Mouse (Mus musculus): ENCODE measurements at regions not wholly inside any gene's neighbourhood (a gene's known extent, or its start where the extent isn't known, plus 50 kb on each side); places are given as distances from the start of the nearest gene placed in this dataset.

DNA sequence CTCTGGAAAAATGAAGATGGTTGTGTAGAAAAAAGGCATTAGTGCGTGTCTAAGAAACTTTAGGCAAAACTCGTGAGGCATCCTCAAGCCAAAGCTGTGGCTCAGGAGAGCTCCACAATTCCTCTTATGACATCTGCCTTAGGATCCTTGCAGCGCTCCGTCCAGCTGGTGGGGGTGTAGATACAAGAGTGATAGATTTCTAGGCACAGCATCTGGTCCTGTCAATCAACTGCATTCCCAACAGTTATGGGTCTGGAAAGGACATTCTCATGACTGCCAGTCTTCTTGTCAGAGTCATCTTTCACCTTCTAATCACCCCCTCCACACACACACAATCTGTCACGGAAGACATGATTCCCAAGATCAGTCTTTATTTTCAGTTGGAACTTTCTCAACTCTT lies 89.2 kb upstream of the H2al1a start:
- no peak for DNase-seq (ENCODE audit: low read depth in 1 of 2, low spot score in 2 of 2)
- H3K4me1 ChIP-seq (ENCODE audit: control insufficient read depth, insufficient read depth, insufficient read length), result no peaks in the 10 kb centered on the region
- H3K36me3 ChIP-seq (ENCODE audit: control insufficient read depth, insufficient read depth, low read length), result no peaks in the 10 kb centered on the region
- TF ChIP-seq CTCF (IDR thresholded peaks at IDR 0.05; ENCODE audit: extremely low read depth, insufficient read depth, insufficient read length, insufficient replicate concordance), result no peak
- no peak for TF ChIP-seq POLR2A (IDR thresholded peaks at IDR 0.05; ENCODE audit: low read depth, low read length)
- 83% methylated on average over 5 of the region's 5 CpGs for WGBS
- H3K27me3 ChIP-seq (ENCODE audit: control insufficient read depth, insufficient read depth, low read length), result no peaks in the 10 kb centered on the region
- H3K4me3 ChIP-seq (ENCODE audit: extremely low read depth, insufficient read depth, insufficient read length), result no peak overlapping the region
- H3K27ac ChIP-seq (ENCODE audit: insufficient read depth, low read length), result no peak overlapping the region

DNA sequence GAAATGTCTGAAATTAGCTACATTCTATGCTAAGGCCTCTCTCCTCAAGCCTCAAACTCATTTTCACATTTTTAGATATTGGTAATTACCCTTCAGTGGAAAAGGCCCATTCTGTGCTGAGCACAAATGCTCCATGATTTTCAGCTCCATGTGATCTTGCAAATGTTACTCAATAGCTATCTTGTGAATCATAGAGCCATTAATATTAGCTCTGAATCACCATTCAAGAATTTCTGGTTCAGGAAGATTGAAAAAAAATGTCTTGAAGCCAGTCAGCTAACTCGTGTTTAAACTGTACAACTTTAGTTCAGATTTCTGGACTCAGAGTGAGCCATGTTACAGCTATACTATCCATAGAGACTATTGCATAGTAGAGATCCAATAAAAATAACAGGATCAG lies 86.2 kb upstream of the H2al1a start:
- TF ChIP-seq POLR2A (IDR thresholded peaks at IDR 0.05; ENCODE audit: low read depth, low read length), result no peak
- no peak for TF ChIP-seq CTCF (IDR thresholded peaks at IDR 0.05; ENCODE audit: extremely low read depth, insufficient read depth, insufficient read length, insufficient replicate concordance)
- no peaks in the 10 kb centered on the region for H3K27me3 ChIP-seq (ENCODE audit: control insufficient read depth, insufficient read depth, low read length)
- H3K36me3 ChIP-seq (ENCODE audit: control insufficient read depth, insufficient read depth, low read length), result no peaks in the 10 kb centered on the region
- no peak overlapping the region for H3K4me3 ChIP-seq (ENCODE audit: extremely low read depth, insufficient read depth, insufficient read length)
- no peak for DNase-seq (ENCODE audit: low read depth in 1 of 2, low spot score in 2 of 2)
- WGBS, result 72% methylated on average over 1 of the region's 1 CpGs
- no peak overlapping the region for H3K27ac ChIP-seq (ENCODE audit: insufficient read depth, low read length)
- no peaks in the 10 kb centered on the region for H3K4me1 ChIP-seq (ENCODE audit: control insufficient read depth, insufficient read depth, insufficient read length)

DNA sequence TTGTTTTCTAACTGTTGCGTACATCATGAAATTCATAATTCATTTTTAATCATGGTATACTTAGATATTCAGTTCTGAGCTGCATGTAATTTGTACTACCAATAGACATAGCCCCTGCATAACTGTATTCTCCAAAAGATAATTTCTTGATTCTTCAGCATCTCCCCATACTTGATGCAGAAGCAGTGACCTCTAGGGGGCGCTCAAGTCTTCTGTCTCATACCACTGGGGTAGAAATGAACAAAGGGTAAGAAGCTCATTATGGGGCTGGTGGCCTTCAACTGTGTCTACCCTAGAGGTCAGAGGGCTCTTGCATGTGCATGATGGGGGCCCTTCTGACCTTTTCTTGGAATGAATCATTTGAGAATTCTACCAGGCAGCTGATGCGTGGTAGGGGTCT lies 85.6 kb upstream of the H2al1a start:
- no peak for TF ChIP-seq CTCF (IDR thresholded peaks at IDR 0.05; ENCODE audit: extremely low read depth, insufficient read depth, insufficient read length, insufficient replicate concordance)
- TF ChIP-seq POLR2A (IDR thresholded peaks at IDR 0.05; ENCODE audit: low read depth, low read length), result no peak

DNA sequence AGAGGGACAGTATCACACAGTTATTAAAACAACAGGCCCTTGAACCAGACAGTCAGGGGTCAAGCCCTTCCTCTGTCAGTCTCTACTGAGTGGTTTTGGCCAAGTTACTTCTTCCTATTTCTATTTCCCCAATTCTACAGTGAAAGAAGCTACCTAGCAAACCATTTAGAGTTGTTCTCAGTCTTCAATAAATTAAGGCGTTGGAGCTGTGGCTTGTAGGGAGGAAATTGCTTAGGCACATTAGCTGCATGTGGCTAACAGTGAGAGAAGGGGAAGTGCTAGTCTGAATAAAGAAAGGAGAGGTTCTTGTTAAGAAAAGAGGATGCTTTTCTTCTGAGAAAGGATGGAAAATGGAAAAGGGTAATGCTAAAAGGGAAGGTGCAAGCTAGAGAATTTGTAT lies 60.0 kb upstream of the H2al1a start:
- no peak for TF ChIP-seq CTCF (IDR thresholded peaks at IDR 0.05; ENCODE audit: extremely low read depth, insufficient read depth, insufficient read length, insufficient replicate concordance)
- TF ChIP-seq POLR2A (IDR thresholded peaks at IDR 0.05; ENCODE audit: low read depth, low read length), result no peak
- H3K4me1 ChIP-seq (ENCODE audit: control insufficient read depth, insufficient read depth, insufficient read length), result no peaks in the 10 kb centered on the region; the same call in 1 of the 2 replicates
- no peak for DNase-seq (ENCODE audit: low read depth in 1 of 2, low spot score in 2 of 2)
- no peak overlapping the region for H3K27ac ChIP-seq (ENCODE audit: insufficient read depth, low read length)
- H3K4me3 ChIP-seq (ENCODE audit: extremely low read depth, insufficient read depth, insufficient read length), result no peak overlapping the region
- H3K36me3 ChIP-seq (ENCODE audit: control insufficient read depth, insufficient read depth, low read length), result no peaks in the 10 kb centered on the region
- WGBS, result 33% methylated on average over 1 of the region's 1 CpGs
- H3K27me3 ChIP-seq (ENCODE audit: control insufficient read depth, insufficient read depth, low read length), result no peaks in the 10 kb centered on the region

More for the DNA sequence above, 85.6 kb upstream of the H2al1a start:
- no peaks in the 10 kb centered on the region for H3K27me3 ChIP-seq (ENCODE audit: control insufficient read depth, insufficient read depth, low read length)
- DNase-seq (ENCODE audit: low read depth in 1 of 2, low spot score in 2 of 2), result peak in 1 of 2 experiments; percentile 4
- H3K4me3 ChIP-seq (ENCODE audit: extremely low read depth, insufficient read depth, insufficient read length), result no peak overlapping the region
- WGBS, result 61% methylated on average over 3 of the region's 3 CpGs
- no peaks in the 10 kb centered on the region for H3K4me1 ChIP-seq (ENCODE audit: control insufficient read depth, insufficient read depth, insufficient read length)
- H3K27ac ChIP-seq (ENCODE audit: insufficient read depth, low read length), result no peak overlapping the region
- no peaks in the 10 kb centered on the region for H3K36me3 ChIP-seq (ENCODE audit: control insufficient read depth, insufficient read depth, low read length)

DNA sequence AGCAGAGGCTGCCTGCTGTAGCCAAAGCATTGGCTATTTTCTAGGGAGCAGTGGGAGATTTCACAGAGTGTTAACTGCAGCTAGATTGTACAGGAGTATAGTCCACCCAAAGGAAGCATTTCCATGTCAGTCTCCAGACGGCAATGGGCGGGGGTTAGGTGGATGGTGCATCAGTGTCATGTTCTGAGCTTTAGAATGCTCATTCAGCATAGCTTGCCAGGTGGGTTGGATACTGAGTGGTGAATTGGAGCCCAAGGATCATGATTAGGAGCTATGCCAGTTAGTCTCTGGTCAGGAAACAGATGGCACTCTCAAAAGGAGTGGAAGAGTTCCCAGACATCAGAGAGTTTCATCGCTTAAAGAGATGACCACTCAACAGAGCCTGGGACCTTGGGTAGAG lies 53.5 kb upstream of the H2al1a start:
- DNase-seq (ENCODE audit: low read depth in 1 of 2, low spot score in 2 of 2), result no peak
- no peak overlapping the region for H3K4me3 ChIP-seq (ENCODE audit: extremely low read depth, insufficient read depth, insufficient read length)
- no peaks in the 10 kb centered on the region for H3K4me1 ChIP-seq (ENCODE audit: control insufficient read depth, insufficient read depth, insufficient read length)
- no peak for TF ChIP-seq POLR2A (IDR thresholded peaks at IDR 0.05; ENCODE audit: low read depth, low read length)
- TF ChIP-seq CTCF (IDR thresholded peaks at IDR 0.05; ENCODE audit: extremely low read depth, insufficient read depth, insufficient read length, insufficient replicate concordance), result no peak
- WGBS, result 80% methylated on average over 3 of the region's 3 CpGs
- H3K27ac ChIP-seq (ENCODE audit: insufficient read depth, low read length), result no peak overlapping the region
- H3K27me3 ChIP-seq (ENCODE audit: control insufficient read depth, insufficient read depth, low read length), result no peaks in the 10 kb centered on the region
- no peaks in the 10 kb centered on the region for H3K36me3 ChIP-seq (ENCODE audit: control insufficient read depth, insufficient read depth, low read length)

All from spleen, adult 2 months (tissue).